Mouse (Mus musculus) MEL (cell line): ENCODE data around the gene Slc25a1.

Experiments used
- CHD1 ChIP-seq: IDR thresholded peaks from 2 replicates; pipeline ENCODE4 v1.6.1; 2012; ENCODE audit warnings: low read depth, mild to moderate bottlenecking, inconsistent platforms, low read length, improper control_type of control experiment
- CTCF ChIP-seq, 3 experiments: IDR thresholded peaks in 2 of 3; conservative IDR thresholded peaks in 1 of 3; 2 replicates each; pipeline ENCODE4 v1.5.1; 2011 to 2012; ENCODE audit warnings: low read length in 3 of 3, low read depth in 2 of 3, mild to moderate bottlenecking in 2 of 3, improper control_type of control experiment in 1 of 3, inconsistent platforms in 1 of 3, mixed read lengths in 1 of 3, moderate library complexity in 1 of 3; ENCODE audit not compliant: control insufficient read depth in 1 of 3, insufficient read depth in 1 of 3, poor library complexity in 1 of 3, severe bottlenecking in 1 of 3
- E2F4 ChIP-seq: IDR thresholded peaks from 2 replicates; pipeline ENCODE4 v1.6.1; 2011; ENCODE audit warnings: low read depth, low read length, improper control_type of control experiment, borderline replicate concordance
- GATA1 ChIP-seq: IDR thresholded peaks from 2 replicates; pipeline ENCODE4 v1.6.1; 2011; ENCODE audit warnings: low read depth, low read length, improper control_type of control experiment
- MYC ChIP-seq: IDR thresholded peaks from 2 replicates; pipeline ENCODE4 v1.6.1; 2011; ENCODE audit warnings: low read depth, mild to moderate bottlenecking, low read length, improper control_type of control experiment, moderate library complexity
- POLR2A ChIP-seq, 2 experiments: IDR thresholded peaks; 2 replicates each; pipeline ENCODE4 v1.6.1; 2011 to 2012; ENCODE audit warnings: low read length in 2 of 2, mild to moderate bottlenecking in 2 of 2, control low read depth in 1 of 2, improper control_type of control experiment in 1 of 2, low read depth in 1 of 2, moderate library complexity in 1 of 2; ENCODE audit not compliant: control insufficient read depth in 1 of 2, insufficient read depth in 1 of 2, poor library complexity in 1 of 2
- RCOR1 ChIP-seq: IDR thresholded peaks from 2 replicates; pipeline ENCODE4 v1.6.1; 2012; ENCODE audit warnings: low read depth, mild to moderate bottlenecking, inconsistent platforms, low read length, improper control_type of control experiment
- SIN3A ChIP-seq: IDR thresholded peaks from 2 replicates; pipeline ENCODE4 v1.6.1; 2012; ENCODE audit warnings: low read length, improper control_type of control experiment, inconsistent platforms
- USF1 ChIP-seq: IDR thresholded peaks from 2 replicates; pipeline ENCODE4 v1.6.1; 2014; ENCODE audit warnings: low read depth, mild to moderate bottlenecking, inconsistent platforms, low read length, improper control_type of control experiment, moderate library complexity

GRCm38 (mm10) chr16:17929211-17929610 is 1.2 kb upstream of the Slc25a1 start:
- TF ChIP-seq USF1 (no peak), CTCF (IDR thresholded peaks at IDR 0.05 in 2 of 3, conservative IDR thresholded peaks at IDR 0.05 in 1 of 3; ENCODE audit: control insufficient read depth in 1 of 3, insufficient read depth in 1 of 3, low read depth in 2 of 3, low read length in 3 of 3, poor library complexity in 1 of 3, severe bottlenecking in 1 of 3) (no peak), GATA1 (no peak), POLR2A (IDR thresholded peaks at IDR 0.05; ENCODE audit: control insufficient read depth in 1 of 2, insufficient read depth in 1 of 2, low read depth in 1 of 2, low read length in 2 of 2, poor library complexity in 1 of 2) (no peak), RCOR1 (no peak), MYC (no peak), SIN3A (no peak), CHD1 (no peak), E2F4 (no peak)
